Mouse (Mus musculus): ENCODE results near the gene Gucy2e. TPM values are rescaled to one million over a fixed set of nuclear protein-coding genes. Genes with fewer than 3 reads are reported as not detected.

Gene Gucy2e
- polyA plus RNA-seq (2014; fragmentation: Nextera tagmentation; extraction: Ambion mirVana): 0.04 TPM in 1 of 2 replicates, not detected in the other

- peak; percentile 86 for DNase-seq (ENCODE audit: low spot score, missing footprints)
- H3K27ac ChIP-seq (ENCODE audit: low read depth, low read length): no peak within 1 kb of the TSS
Measured at GRCm38 (mm10) chr11:69236926-69237260, at the start of gene Gucy2e. Gene Gucy2e, minus strand, starts transcription at chr11:69237036.

GRCm38 (mm10) chr11:69277267-69277666 is 40.4 kb upstream of the Gucy2e start:
- no peak overlapping the region for H3K4me2 ChIP-seq
- H3K27ac ChIP-seq (ENCODE audit: low read depth, low read length): no peak overlapping the region
- 60% methylated on average over 5 of the region's 5 CpGs for WGBS
- H3K4me3 ChIP-seq (ENCODE audit: low read depth, low read length): no peak overlapping the region
- no peaks in the 10 kb centered on the region for H3K27me3 ChIP-seq (ENCODE audit: control insufficient read depth, insufficient read depth, low read length)
- no peaks in the 10 kb centered on the region for H3K4me1 ChIP-seq (ENCODE audit: control insufficient read depth, insufficient read depth, low read length)
- no peaks in the 10 kb centered on the region for H3K9me3 ChIP-seq (ENCODE audit: control insufficient read depth, low read length)
- ATAC-seq (ENCODE audit: low FRiP score) (no peak), DNase-seq (ENCODE audit: low spot score, missing footprints) (no peak)
- no peaks in the 10 kb centered on the region for H3K36me3 ChIP-seq (ENCODE audit: control insufficient read depth, insufficient read depth, low read length)
- H3K9ac ChIP-seq (ENCODE audit: low read length): no peak overlapping the region

More at GRCm38 (mm10) chr11:69236926-69237260, at the start of gene Gucy2e:
- H3K36me3 ChIP-seq (ENCODE audit: control insufficient read depth, insufficient read depth, low read length): no peaks in the 10 kb centered on the region
- H3K9me3 ChIP-seq (ENCODE audit: control insufficient read depth, low read length): no peaks in the 10 kb centered on the region
- peak; percentile 45; the same call in 1 of the 2 replicates for ATAC-seq (ENCODE audit: low FRiP score)
- peak within 1 kb of the TSS; percentile 31 for H3K4me3 ChIP-seq (ENCODE audit: low read depth, low read length)
- H3K27me3 ChIP-seq (ENCODE audit: control insufficient read depth, insufficient read depth, low read length): peaks cover 11% of the 10 kb centered on the region
- H3K4me1 ChIP-seq (ENCODE audit: control insufficient read depth, insufficient read depth, low read length): peaks cover 5% of the 10 kb centered on the region
- H3K4me2 ChIP-seq: peak within 1 kb of the TSS; percentile 64
- peak within 1 kb of the TSS; percentile 43 for H3K9ac ChIP-seq (ENCODE audit: low read length)
- WGBS: 11% methylated on average over 13 of the region's 13 CpGs

- no peaks in the 10 kb centered on the region for H3K4me1 ChIP-seq (ENCODE audit: control insufficient read depth, insufficient read depth, low read length)
- no peaks in the 10 kb centered on the region for H3K9me3 ChIP-seq (ENCODE audit: control insufficient read depth, low read length)
- no peak overlapping the region for H3K4me3 ChIP-seq (ENCODE audit: low read depth, low read length)
- 68% methylated on average over 2 of the region's 2 CpGs for WGBS
- DNase-seq (ENCODE audit: low spot score, missing footprints) (no peak), ATAC-seq (ENCODE audit: low FRiP score) (no peak)
- no peak overlapping the region for H3K9ac ChIP-seq (ENCODE audit: low read length)
- no peak overlapping the region for H3K27ac ChIP-seq (ENCODE audit: low read depth, low read length)
- no peaks in the 10 kb centered on the region for H3K27me3 ChIP-seq (ENCODE audit: control insufficient read depth, insufficient read depth, low read length)
- no peak overlapping the region for H3K4me2 ChIP-seq
- no peaks in the 10 kb centered on the region for H3K36me3 ChIP-seq (ENCODE audit: control insufficient read depth, insufficient read depth, low read length)
Measured at GRCm38 (mm10) chr11:69276081-69276480, 39.2 kb upstream of the Gucy2e start.

- H3K9ac ChIP-seq (ENCODE audit: low read length): no peak overlapping the region
- no peak overlapping the region for H3K4me3 ChIP-seq (ENCODE audit: low read depth, low read length)
- H3K4me1 ChIP-seq (ENCODE audit: control insufficient read depth, insufficient read depth, low read length): no peaks in the 10 kb centered on the region
- H3K4me2 ChIP-seq: no peak overlapping the region
- H3K36me3 ChIP-seq (ENCODE audit: control insufficient read depth, insufficient read depth, low read length): no peaks in the 10 kb centered on the region
- no peaks in the 10 kb centered on the region for H3K9me3 ChIP-seq (ENCODE audit: control insufficient read depth, low read length)
- no peak overlapping the region for H3K27ac ChIP-seq (ENCODE audit: low read depth, low read length)
- 82% methylated on average over 6 of the region's 6 CpGs for WGBS
- ATAC-seq (ENCODE audit: low FRiP score) (no peak), DNase-seq (ENCODE audit: low spot score, missing footprints) (no peak)
- H3K27me3 ChIP-seq (ENCODE audit: control insufficient read depth, insufficient read depth, low read length): no peaks in the 10 kb centered on the region
Measured at GRCm38 (mm10) chr11:69275650-69276049, 38.8 kb upstream of the Gucy2e start.

- Histone ChIP-seq H3K27ac (ENCODE audit: low read depth, low read length) (no peak overlapping the region), H3K27me3 (ENCODE audit: control insufficient read depth, insufficient read depth, low read length) (no peaks in the 10 kb centered on the region), H3K9ac (ENCODE audit: low read length) (no peak overlapping the region), H3K36me3 (ENCODE audit: control insufficient read depth, insufficient read depth, low read length) (no peaks in the 10 kb centered on the region), H3K4me2 (no peak overlapping the region), H3K4me3 (ENCODE audit: low read depth, low read length) (no peak overlapping the region), H3K4me1 (ENCODE audit: control insufficient read depth, insufficient read depth, low read length) (no peaks in the 10 kb centered on the region), H3K9me3 (ENCODE audit: control insufficient read depth, low read length) (no peaks in the 10 kb centered on the region)
- no peak for ATAC-seq (ENCODE audit: low FRiP score)
- DNase-seq (ENCODE audit: low spot score, missing footprints): peak; percentile 98
- WGBS: 42% methylated on average over 16 of the region's 16 CpGs
Measured at GRCm38 (mm10) chr11:69272122-69272740, 35.4 kb upstream of the Gucy2e start.

GRCm38 (mm10) chr11:69269575-69269974 is 32.7 kb upstream of the Gucy2e start:
- Histone ChIP-seq H3K4me1 (ENCODE audit: control insufficient read depth, insufficient read depth, low read length) (no peaks in the 10 kb centered on the region), H3K9me3 (ENCODE audit: control insufficient read depth, low read length) (no peaks in the 10 kb centered on the region), H3K4me2 (no peak overlapping the region), H3K4me3 (ENCODE audit: low read depth, low read length) (no peak overlapping the region), H3K36me3 (ENCODE audit: control insufficient read depth, insufficient read depth, low read length) (no peaks in the 10 kb centered on the region), H3K9ac (ENCODE audit: low read length) (no peak overlapping the region), H3K27me3 (ENCODE audit: control insufficient read depth, insufficient read depth, low read length) (no peaks in the 10 kb centered on the region), H3K27ac (ENCODE audit: low read depth, low read length) (no peak overlapping the region)
- WGBS: 24% methylated on average over 13 of the region's 13 CpGs
- DNase-seq (ENCODE audit: low spot score, missing footprints) (peak; percentile 95), ATAC-seq (ENCODE audit: low FRiP score) (no peak)

GRCm38 (mm10) chr11:69268100-69268499 is 31.3 kb upstream of the Gucy2e start:
- no peak overlapping the region for H3K9ac ChIP-seq (ENCODE audit: low read length)
- H3K27me3 ChIP-seq (ENCODE audit: control insufficient read depth, insufficient read depth, low read length): no peaks in the 10 kb centered on the region
- ATAC-seq (ENCODE audit: low FRiP score) (no peak), DNase-seq (ENCODE audit: low spot score, missing footprints) (no peak)
- WGBS: 88% methylated on average over 13 of the region's 13 CpGs
- no peaks in the 10 kb centered on the region for H3K9me3 ChIP-seq (ENCODE audit: control insufficient read depth, low read length)
- H3K4me2 ChIP-seq: no peak overlapping the region
- no peak overlapping the region for H3K4me3 ChIP-seq (ENCODE audit: low read depth, low read length)
- no peaks in the 10 kb centered on the region for H3K4me1 ChIP-seq (ENCODE audit: control insufficient read depth, insufficient read depth, low read length)
- no peaks in the 10 kb centered on the region for H3K36me3 ChIP-seq (ENCODE audit: control insufficient read depth, insufficient read depth, low read length)
- H3K27ac ChIP-seq (ENCODE audit: low read depth, low read length): no peak overlapping the region

- Histone ChIP-seq H3K4me2 (no peak overlapping the region), H3K27ac (ENCODE audit: low read depth, low read length) (no peak overlapping the region), H3K36me3 (ENCODE audit: control insufficient read depth, insufficient read depth, low read length) (no peaks in the 10 kb centered on the region), H3K9me3 (ENCODE audit: control insufficient read depth, low read length) (no peaks in the 10 kb centered on the region), H3K4me1 (ENCODE audit: control insufficient read depth, insufficient read depth, low read length) (no peaks in the 10 kb centered on the region), H3K27me3 (ENCODE audit: control insufficient read depth, insufficient read depth, low read length) (no peaks in the 10 kb centered on the region), H3K4me3 (ENCODE audit: low read depth, low read length) (no peak overlapping the region), H3K9ac (ENCODE audit: low read length) (no peak overlapping the region)
- WGBS: 35% methylated on average over 7 of the region's 7 CpGs
- no peak for ATAC-seq (ENCODE audit: low FRiP score)
- peak; percentile 88 for DNase-seq (ENCODE audit: low spot score, missing footprints)
Measured at GRCm38 (mm10) chr11:69267341-69267740, 30.5 kb upstream of the Gucy2e start.

- Histone ChIP-seq H3K4me2 (no peak overlapping the region), H3K9me3 (ENCODE audit: control insufficient read depth, low read length) (no peaks in the 10 kb centered on the region), H3K4me1 (ENCODE audit: control insufficient read depth, insufficient read depth, low read length) (no peaks in the 10 kb centered on the region), H3K9ac (ENCODE audit: low read length) (no peak overlapping the region), H3K27ac (ENCODE audit: low read depth, low read length) (no peak overlapping the region), H3K36me3 (ENCODE audit: control insufficient read depth, insufficient read depth, low read length) (no peaks in the 10 kb centered on the region), H3K4me3 (ENCODE audit: low read depth, low read length) (no peak overlapping the region), H3K27me3 (ENCODE audit: control insufficient read depth, insufficient read depth, low read length) (no peaks in the 10 kb centered on the region)
- 28% methylated on average over 10 of the region's 10 CpGs for WGBS
- DNase-seq (ENCODE audit: low spot score, missing footprints) (no peak), ATAC-seq (ENCODE audit: low FRiP score) (no peak)
Measured at GRCm38 (mm10) chr11:69266253-69266652, 29.4 kb upstream of the Gucy2e start.
